Mouse (Mus musculus) midbrain, embryonic 15.5 days (tissue): ENCODE data around the gene Dhx34. TPM values are rescaled to one million over a fixed set of nuclear protein-coding genes. Genes with fewer than 3 reads are reported as not detected.

Experiments
- ATAC-seq: fragments of 200-750 bp; cut with Nextera tagmentation; replicated peaks from 2 replicates; pipeline ENCODE4 v1.8.0; 2017; ENCODE audit warnings: moderate TSS enrichment
- H3K27ac ChIP-seq: fragments of 300-500 bp; sonication (generic); 2 replicates; pipeline ENCODE4 v1.5.1; 2015; ENCODE audit warnings: mild to moderate bottlenecking, inconsistent platforms
- H3K27me3 ChIP-seq: fragments of 300-500 bp; sonication (generic); replicated peaks from 2 replicates; pipeline ENCODE4 v1.6.1; 2015; ENCODE audit warnings: inconsistent platforms
- H3K36me3 ChIP-seq: fragments of 300-500 bp; sonication (generic); replicated peaks from 2 replicates; pipeline ENCODE4 v1.6.1; 2015; ENCODE audit warnings: inconsistent platforms
- H3K4me1 ChIP-seq: fragments of 300-500 bp; sonication (generic); 2 replicates; pipeline ENCODE4 v1.6.1; 2015; ENCODE audit warnings: inconsistent platforms
- H3K4me2 ChIP-seq: fragments of 300-500 bp; sonication (generic); 2 replicates; pipeline ENCODE4 v1.6.1; 2015; ENCODE audit warnings: inconsistent platforms, mild to moderate bottlenecking, moderate library complexity
- H3K4me3 ChIP-seq: fragments of 300-500 bp; sonication (generic); 2 replicates; pipeline ENCODE4 v1.5.1; 2015; ENCODE audit warnings: mild to moderate bottlenecking, inconsistent platforms
- H3K9ac ChIP-seq: fragments of 300-500 bp; sonication (generic); 2 replicates; pipeline ENCODE4 v1.6.1; 2015; ENCODE audit warnings: mild to moderate bottlenecking, inconsistent platforms
- H3K9me3 ChIP-seq: fragments of 300-500 bp; sonication (generic); 2 replicates; pipeline ENCODE4 v1.6.1; 2016; ENCODE audit warnings: inconsistent platforms
- WGBS: fragments of 180-500 bp; shearing (Covaris S2); methylation state at CpG from one replicate; pipeline ENCODE4 v1.1.7; 2015; ENCODE audit warnings: mixed read lengths; 5-methylcytosine and 5-hydroxymethylcytosine counted together
- polyA plus RNA-seq: library from polyadenylated mRNA; unstranded; fragments of >200 nt; fragmentation: Nextera tagmentation; extraction: Ambion mirVana; gene quantifications from 2 replicates; pipeline ENCODE4 v1.2.1, GENCODE M21; 2015

The Dhx34 gene
- polyA plus RNA-seq, 1 experiment from 2014 or later, result 15.5 TPM

- Histone ChIP-seq H3K4me2 (no peak overlapping the region), H3K27ac (no peak overlapping the region), H3K9me3 (no peaks in the 10 kb centered on the region), H3K4me1 (peaks cover 8% of the 10 kb centered on the region; the same call in 1 of the 2 replicates), H3K27me3 (peaks cover 16% of the 10 kb centered on the region; the same call in 1 of the 2 replicates), H3K36me3 (no peaks in the 10 kb centered on the region), H3K9ac (no peak overlapping the region), H3K4me3 (no peak overlapping the region)
- ATAC-seq, result no peak
- WGBS, result 74% methylated on average over 9 of the region's 9 CpGs
These were observed 66.5 kb downstream of the Dhx34 start for GRCm38 (mm10) chr7:16155132-16155872.

GRCm38 (mm10) chr7:16153522-16153921 is 68.3 kb downstream of the Dhx34 start:
- H3K27me3 ChIP-seq, result 0 out of 2 replicates have a peak, but pooled peaks cover 8% of the 10 kb centered on the region
- peak; percentile 88 for ATAC-seq
- H3K9ac ChIP-seq, result no peak overlapping the region; the same call in 1 of the 2 replicates
- H3K36me3 ChIP-seq, result no peaks in the 10 kb centered on the region
- H3K9me3 ChIP-seq, result no peaks in the 10 kb centered on the region
- H3K4me1 ChIP-seq, result no peaks in the 10 kb centered on the region
- H3K4me2 ChIP-seq, result no peak overlapping the region
- no peak overlapping the region for H3K4me3 ChIP-seq
- H3K27ac ChIP-seq, result no peak overlapping the region
- WGBS, result 18% methylated on average over 10 of the region's 10 CpGs

GRCm38 (mm10) chr7:16150191-16151145 is 71.4 kb downstream of the Dhx34 start:
- ATAC-seq, result no peak
- Histone ChIP-seq H3K4me2 (no peak overlapping the region), H3K4me1 (peaks cover 8% of the 10 kb centered on the region), H3K9me3 (no peaks in the 10 kb centered on the region), H3K27me3 (no peaks in the 10 kb centered on the region), H3K9ac (no peak overlapping the region), H3K4me3 (no peak overlapping the region), H3K27ac (no peak overlapping the region), H3K36me3 (no peaks in the 10 kb centered on the region)
- 77% methylated on average over 9 of the region's 9 CpGs for WGBS

DNA sequence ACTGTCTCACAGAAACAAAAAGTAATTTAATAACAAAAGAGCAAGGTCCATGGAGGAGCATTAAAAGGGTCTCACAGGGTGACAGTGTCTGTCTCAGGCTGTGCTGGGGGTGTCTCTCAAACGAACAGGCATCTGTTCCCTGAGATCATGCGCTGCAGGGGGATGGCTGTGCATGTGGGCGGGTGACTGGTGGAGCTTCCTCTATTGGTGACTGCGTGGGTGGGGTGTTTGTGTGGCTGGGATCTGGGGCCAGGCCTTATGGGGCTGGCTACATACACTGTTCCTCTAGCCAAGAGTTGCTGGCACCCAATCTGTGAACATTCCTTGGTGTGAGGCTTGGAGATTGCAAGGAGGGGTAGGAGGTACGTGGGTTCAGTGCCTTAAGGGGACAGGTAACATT is 72.6 kb downstream of the Dhx34 start:
- Histone ChIP-seq H3K4me2 (no peak overlapping the region), H3K9ac (no peak overlapping the region), H3K27ac (no peak overlapping the region), H3K9me3 (no peaks in the 10 kb centered on the region), H3K4me1 (peaks cover 8% of the 10 kb centered on the region), H3K4me3 (no peak overlapping the region), H3K27me3 (no peaks in the 10 kb centered on the region), H3K36me3 (no peaks in the 10 kb centered on the region)
- no peak for ATAC-seq
- 59% methylated on average over 5 of the region's 5 CpGs for WGBS

DNA sequence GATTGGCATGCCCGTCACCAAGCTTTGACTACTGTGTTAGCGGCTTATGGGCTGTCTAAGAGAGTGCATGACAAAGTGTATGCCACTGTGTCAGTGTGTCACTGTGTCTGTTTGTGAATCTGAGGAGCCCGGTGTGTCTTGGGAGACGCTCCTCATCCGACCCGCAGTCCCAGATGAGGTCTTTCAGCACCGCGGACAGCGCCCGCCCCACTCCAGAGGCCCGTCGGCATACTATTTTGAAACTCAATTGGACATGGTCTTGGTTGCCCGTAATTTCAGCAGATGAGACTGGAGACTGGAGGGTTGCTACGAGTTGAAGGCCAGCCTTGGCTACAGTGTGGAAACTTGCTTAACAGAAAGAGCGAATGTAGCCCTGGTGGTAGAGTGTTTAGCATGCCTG is 74.2 kb downstream of the Dhx34 start:
- 17% methylated on average over 15 of the region's 15 CpGs for WGBS
- Histone ChIP-seq H3K27ac (no peak overlapping the region), H3K36me3 (no peaks in the 10 kb centered on the region), H3K4me2 (no peak overlapping the region), H3K9me3 (no peaks in the 10 kb centered on the region), H3K4me3 (no peak overlapping the region), H3K4me1 (peaks cover 8% of the 10 kb centered on the region), H3K27me3 (no peaks in the 10 kb centered on the region), H3K9ac (no peak overlapping the region)
- no peak for ATAC-seq

Other genes starting within 250 kb of the Dhx34 start
- gene Bicra, start 174.1 kb downstream of the Dhx34 start, polyA plus RNA-seq, result 9.2 TPM in 2 replicates
- gene Zfp541, start 160.2 kb downstream of the Dhx34 start, polyA plus RNA-seq, result 0.05 and 0.10 TPM in 2 replicates
- gene Napa, start 123.6 kb downstream of the Dhx34 start, polyA plus RNA-seq, result 224 and 234 TPM in 2 replicates
- 51.2 and 55.1 TPM in 2 replicates for gene Kptn, start 102.1 kb downstream of the Dhx34 start, polyA plus RNA-seq
- 0.80 and 0.88 TPM in 2 replicates for gene Slc8a2, start 92.2 kb downstream of the Dhx34 start, polyA plus RNA-seq
- 164 and 166 TPM in 2 replicates for gene Meis3, start 46.9 kb downstream of the Dhx34 start, polyA plus RNA-seq
- 0.14 TPM in 1 of 2 replicates, not detected in the other for gene C5ar2, start 22.1 kb upstream of the Dhx34 start, polyA plus RNA-seq
- gene C5ar1, start 37.5 kb upstream of the Dhx34 start, polyA plus RNA-seq, result 1.5 and 2.9 TPM in 2 replicates
- 47.9 and 51.8 TPM in 2 replicates for gene Inafm1, start 51.6 kb upstream of the Dhx34 start, polyA plus RNA-seq
- gene Ccdc9, start 64.8 kb upstream of the Dhx34 start, polyA plus RNA-seq, result 21.6 and 30.1 TPM in 2 replicates
- gene Bbc3, start 86.4 kb upstream of the Dhx34 start, polyA plus RNA-seq, result 32.0 and 35.0 TPM in 2 replicates
- 243 and 256 TPM in 2 replicates for gene Sae1, start 165.8 kb upstream of the Dhx34 start, polyA plus RNA-seq
- 20.0 and 22.1 TPM in 2 replicates for gene Zc3h4, start 178.9 kb upstream of the Dhx34 start, polyA plus RNA-seq
- gene Tmem160, start 230.7 kb upstream of the Dhx34 start, polyA plus RNA-seq, result 63.6 and 74.4 TPM in 2 replicates